In the genomic region with DNA sequence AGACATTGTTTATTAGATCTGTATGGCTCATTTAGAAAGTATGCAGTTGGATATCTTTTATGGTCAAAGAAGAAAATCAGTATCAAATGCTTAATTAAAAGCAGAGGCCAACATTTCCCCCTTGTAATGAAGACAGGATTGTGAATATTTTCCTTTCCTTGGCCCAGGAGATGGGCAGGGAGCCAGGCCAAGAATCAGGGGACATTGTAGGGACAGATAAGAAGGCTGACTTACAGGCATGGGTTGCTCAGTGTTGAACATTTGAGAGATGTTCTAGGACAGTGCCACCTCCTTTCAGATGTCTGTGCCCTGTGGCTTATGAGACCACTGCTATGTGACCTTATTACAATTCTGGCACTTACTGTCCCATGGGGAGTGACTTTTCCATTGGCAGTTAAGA, we compare ENCODE assay signal across 20 mouse cellular contexts. TPM values are rescaled to one million over a fixed set of nuclear protein-coding genes. Genes with fewer than 3 reads are reported as not detected.
DNase-seq lines count a peak whose midpoint lies in the region; ATAC-seq lines count a peak whose summit lies in the region.
"Had no signal": no experiment of that assay in that cellular context is flagged by ENCODE, and none has a peak within 500 bp of the region (broad histone marks: within the 10 kb centered on the region; RNA-seq: fewer than 3 reads in every experiment).

No protein-coding gene starts in this region.

- H3K9me3 ChIP-seq in embryonic facial prominence, embryonic 11.5 days (replicated peaks; ENCODE audit: control insufficient read depth, low read length), result no peaks in the 10 kb centered on the region; the same call in 1 of the 2 replicates
- H3K9me3 ChIP-seq in embryonic facial prominence, embryonic 10.5 days, result no peaks in the 10 kb centered on the region
- H3K9me3 ChIP-seq: forebrain, embryonic 13.5 days; G1E; hindbrain, embryonic 13.5 days had no signal

- no peaks in the 10 kb centered on the region for H3K36me3 ChIP-seq in embryonic facial prominence, embryonic 11.5 days (replicated peaks; ENCODE audit: control insufficient read depth, insufficient read depth, low read depth, low read length)
- H3K36me3 ChIP-seq in embryonic facial prominence, embryonic 10.5 days (replicated peaks), result peaks cover 7% of the 10 kb centered on the region
- H3K36me3 ChIP-seq: G1E; hindbrain, embryonic 13.5 days had no signal

- H3K4me3 ChIP-seq in embryonic facial prominence, embryonic 11.5 days (ENCODE audit: low read depth, low read length), result no peak overlapping the region
- no peak overlapping the region for H3K4me3 ChIP-seq in embryonic facial prominence, embryonic 10.5 days
- H3K4me3 ChIP-seq: forebrain, embryonic 13.5 days; heart, adult 2 months; hindbrain, embryonic 13.5 days had no signal

- DNase-seq in adrenal gland, postnatal 10 days, result peak; percentile 25
- no peak for DNase-seq in adrenal gland, postnatal 4 days (ENCODE audit: low spot score in 2 of 2)
- peak; percentile 30 for DNase-seq in embryonic facial prominence, embryonic 11.5 days (ENCODE audit: low spot score)
- DNase-seq in embryonic facial prominence, embryonic 10.5 days (ENCODE audit: low spot score), result no peak
- DNase-seq in heart, postnatal 36 days, result peak; percentile 24 to 41
- DNase-seq in heart, adult 8-10 months (ENCODE audit: low spot score), result no peak
- peak; percentile 67 for DNase-seq in Muller cell, postnatal 12 days (ENCODE audit: inconsistent ontology term)
- DNase-seq: B cell, adult 2 months; cerebellum, adult 8-10 months; forebrain, postnatal 0 days; gastrocnemius, postnatal 25 days; heart, adult 2 months; kidney, adult 11 months had no signal

- no peak overlapping the region for H3K9ac ChIP-seq in embryonic facial prominence, embryonic 11.5 days (replicated peaks; ENCODE audit: low read length)
- H3K9ac ChIP-seq: forebrain, embryonic 13.5 days; forebrain, postnatal 0 days; hindbrain, embryonic 13.5 days had no signal

- no peak for ATAC-seq in embryonic facial prominence, embryonic 11.5 days (replicated peaks; ENCODE audit: insufficient number of reproducible peaks, low FRiP score, low TSS enrichment, low read depth)
- ATAC-seq: activated CD4-positive, CD25-positive, alpha-beta regulatory T cell, adult 4 months; CD4-positive, CD25-positive, alpha-beta regulatory T cell, adult 4 months; forebrain, embryonic 13.5 days; forebrain, postnatal 0 days; hindbrain, postnatal 0 days; Patski had no signal

- intact Hi-C loops in heart, postnatal 36 days (cut with DNase I), result no loop called here

- H3K4me2 ChIP-seq in embryonic facial prominence, embryonic 11.5 days (ENCODE audit: low read depth, low read length), result no peak overlapping the region
- H3K4me2 ChIP-seq: forebrain, embryonic 13.5 days; hindbrain, embryonic 13.5 days had no signal

- H3K27me3 ChIP-seq in embryonic facial prominence, embryonic 11.5 days (ENCODE audit: control insufficient read depth, insufficient read depth, low read length), result no peaks in the 10 kb centered on the region
- H3K27me3 ChIP-seq in embryonic facial prominence, embryonic 10.5 days (replicated peaks; ENCODE audit: low read depth, poor library complexity, severe bottlenecking), result no peaks in the 10 kb centered on the region
- H3K27me3 ChIP-seq: hindbrain, embryonic 13.5 days; Patski had no signal

- no peaks in the 10 kb centered on the region; the same call in 1 of the 2 replicates for H3K4me1 ChIP-seq in embryonic facial prominence, embryonic 11.5 days (ENCODE audit: control insufficient read depth, insufficient read depth, low read length)
- H3K4me1 ChIP-seq in embryonic facial prominence, embryonic 10.5 days, result peaks cover 43% of the 10 kb centered on the region
- H3K4me1 ChIP-seq: forebrain, embryonic 13.5 days; hindbrain, embryonic 13.5 days had no signal

- no peak overlapping the region for H3K27ac ChIP-seq in embryonic facial prominence, embryonic 11.5 days (replicated peaks; ENCODE audit: low read depth, low read length)
- no peak overlapping the region for H3K27ac ChIP-seq in embryonic facial prominence, embryonic 10.5 days (replicated peaks)
- H3K27ac ChIP-seq: forebrain, embryonic 13.5 days; heart, adult 2 months; hindbrain, embryonic 13.5 days; hindbrain, postnatal 0 days had no signal

RNA-seq across cellular contexts. Expression of a gene that starts 18.6 kb away (rescaled TPM):
- 1 to 10 TPM; 5.5 to 6.2 TPM for total RNA-seq in adrenal gland, postnatal 10 days (2021)
- 10 to 100 TPM; 12.0 to 13.6 TPM for total RNA-seq in adrenal gland, postnatal 4 days (2021)
- polyA plus RNA-seq in embryonic facial prominence, embryonic 11.5 days (2014; fragmentation: Nextera tagmentation; extraction: Ambion mirVana), result 15.5 and 17.3 TPM in 2 replicates
- 11.4 and 12.0 TPM in 2 replicates for polyA plus RNA-seq in embryonic facial prominence, embryonic 10.5 days (2016; fragmentation: Nextera tagmentation; extraction: Ambion mirVana)
- 1 to 10 TPM; 4.4 to 5.2 TPM for total RNA-seq in heart, postnatal 36 days (2021)
- 1 to 10 TPM; 2.9 to 3.8 (median 3.3) TPM for total RNA-seq in heart, adult 8-10 months (2022)
- polyA plus RNA-seq: activated CD4-positive, CD25-positive, alpha-beta regulatory T cell, adult 4 months; CD4-positive, CD25-positive, alpha-beta regulatory T cell, adult 4 months; G1E had no signal

Comparison
In these comparisons a context has a peak if more than half of its experiments do, and no peak if none do; other contexts are left out.
1. DNase-seq: peak in adrenal gland, postnatal 10 days (single experiment), embryonic facial prominence, embryonic 11.5 days (single experiment), heart, postnatal 36 days (2 of 2) and Muller cell, postnatal 12 days (single experiment); none in adrenal gland, postnatal 4 days (0 of 2), embryonic facial prominence, embryonic 10.5 days (single experiment) and heart, adult 8-10 months (single experiment).